Mouse (Mus musculus) intestine, embryonic 16.5 days (tissue): ENCODE data around the gene Csk. TPM values are rescaled to one million over a fixed set of nuclear protein-coding genes. Genes with fewer than 3 reads are reported as not detected.

Source experiments
- ATAC-seq: fragments of 200-750 bp; cut with Nextera tagmentation; 2 replicates; pipeline ENCODE4 v1.8.0; 2017; ENCODE audit warnings: moderate TSS enrichment, moderate library complexity
- H3K27ac ChIP-seq: fragments of 300-500 bp; sonication (generic); 2 replicates; pipeline ENCODE4 v1.5.1; 2014; ENCODE audit warnings: mild to moderate bottlenecking, low read length
- H3K27me3 ChIP-seq: fragments of 300-500 bp; sonication (generic); replicated peaks from 2 replicates; pipeline ENCODE4 v1.6.1; 2014; ENCODE audit warnings: low read length, control low read depth, mixed read lengths; ENCODE audit not compliant: control insufficient read depth, insufficient read depth
- H3K36me3 ChIP-seq: fragments of 300-500 bp; sonication (generic); 2 replicates; pipeline ENCODE4 v1.6.1; 2014; ENCODE audit warnings: low read length, control low read depth; ENCODE audit not compliant: control insufficient read depth, insufficient read depth
- H3K4me1 ChIP-seq: fragments of 300-500 bp; sonication (generic); 2 replicates; pipeline ENCODE4 v1.6.1; 2014; ENCODE audit warnings: low read length, control low read depth, mixed read lengths; ENCODE audit not compliant: control insufficient read depth, insufficient read depth
- H3K4me2 ChIP-seq: fragments of 300-500 bp; sonication (generic); 2 replicates; pipeline ENCODE4 v1.6.1; 2014; ENCODE audit warnings: low read depth, low read length, control low read depth
- H3K4me3 ChIP-seq: fragments of 300-500 bp; sonication (generic); 2 replicates; pipeline ENCODE4 v1.5.1; 2014; ENCODE audit warnings: mild to moderate bottlenecking, low read length
- H3K9ac ChIP-seq: fragments of 300-500 bp; sonication (generic); 2 replicates; pipeline ENCODE4 v1.6.1; 2014; ENCODE audit warnings: low read depth, low read length
- H3K9me3 ChIP-seq: fragments of 300-500 bp; sonication (generic); 2 replicates; pipeline ENCODE4 v1.6.1; 2016; ENCODE audit warnings: low read length, control low read depth; ENCODE audit not compliant: control insufficient read depth
- WGBS: fragments of 180-500 bp; shearing (Covaris S2); extraction: QIAGEN DNeasy Blood & Tissue Kit; methylation state at CpG from one replicate; pipeline ENCODE4 v1.1.7; 2014; 5-methylcytosine and 5-hydroxymethylcytosine counted together
- polyA plus RNA-seq: library from polyadenylated mRNA; unstranded; fragments of >200 nt; fragmentation: Nextera tagmentation; extraction: Ambion mirVana; gene quantifications from 2 replicates; pipeline ENCODE4 v1.2.1, GENCODE M21; 2015

The Csk gene
- polyA plus RNA-seq, 1 experiment from 2014 or later, result 36.6 TPM

DNA sequence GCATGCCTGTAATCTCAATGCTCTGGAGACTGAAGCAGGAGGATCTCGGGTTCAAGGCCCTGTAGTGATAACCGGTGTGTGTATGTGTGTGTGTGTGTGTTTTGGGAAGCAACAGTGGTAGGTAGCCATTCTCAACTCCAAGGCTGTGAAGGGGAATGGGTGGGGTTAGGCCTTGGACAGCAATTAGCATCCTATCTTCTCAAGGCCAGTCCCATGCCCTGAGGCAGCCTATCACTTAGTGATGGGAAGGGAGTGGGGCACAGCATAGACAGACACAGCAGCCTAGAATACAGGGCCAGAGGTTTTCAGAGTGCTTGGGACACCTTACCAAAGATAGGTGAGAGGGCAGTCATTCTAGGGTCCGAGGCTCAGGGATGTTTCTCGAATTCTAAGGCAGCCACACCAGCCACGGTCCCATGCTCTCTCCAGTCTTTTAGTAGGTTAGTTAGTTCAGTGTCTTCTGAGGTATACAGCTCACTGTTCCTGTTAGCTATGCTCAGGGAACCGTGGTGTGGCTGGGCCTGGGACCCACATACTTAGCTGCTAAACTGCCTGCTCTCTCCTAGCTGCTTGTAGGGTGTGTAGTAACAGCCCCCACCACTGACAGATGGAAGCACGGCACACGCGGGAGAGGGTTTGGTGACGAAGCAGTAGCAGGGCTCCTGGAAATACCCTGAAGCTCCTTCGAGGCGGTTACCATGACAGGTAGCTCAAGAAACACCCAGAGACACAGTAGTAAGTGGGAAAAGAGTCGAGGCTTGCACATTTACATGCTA is 11.5 kb downstream of the Csk start:
- H3K9me3 ChIP-seq, result no peaks in the 10 kb centered on the region
- peaks cover 2% of the 10 kb centered on the region; the same call in 1 of the 2 replicates for H3K36me3 ChIP-seq
- H3K4me2 ChIP-seq, result no peak overlapping the region; the same call in 1 of the 2 replicates
- H3K4me1 ChIP-seq, result peaks cover 76% of the 10 kb centered on the region
- no peak for ATAC-seq
- H3K4me3 ChIP-seq, result no peak overlapping the region
- 81% methylated on average over 13 of the region's 13 CpGs for WGBS
- peak overlapping the region; percentile 98 for H3K27ac ChIP-seq
- peak overlapping the region; percentile 99 for H3K9ac ChIP-seq
- H3K27me3 ChIP-seq, result no peaks in the 10 kb centered on the region

GRCm38 (mm10) chr9:57641022-57641421 is 12.4 kb downstream of the Csk start:
- 74% methylated on average over 1 of the region's 1 CpGs for WGBS
- Histone ChIP-seq H3K27ac (peak overlapping the region; percentile 94), H3K9ac (peak overlapping the region; percentile 64; the same call in 1 of the 2 replicates), H3K36me3 (peaks cover 2% of the 10 kb centered on the region; the same call in 1 of the 2 replicates), H3K27me3 (no peaks in the 10 kb centered on the region), H3K9me3 (no peaks in the 10 kb centered on the region), H3K4me2 (peak overlapping the region; percentile 53), H3K4me1 (peaks cover 75% of the 10 kb centered on the region), H3K4me3 (peak overlapping the region; percentile 41; the same call in 1 of the 2 replicates)
- ATAC-seq, result no peak

- Histone ChIP-seq H3K4me1 (peaks cover 77% of the 10 kb centered on the region), H3K4me2 (peak overlapping the region; percentile 53), H3K9ac (peak overlapping the region; percentile 64), H3K9me3 (no peaks in the 10 kb centered on the region), H3K27ac (peak overlapping the region; percentile 94), H3K27me3 (no peaks in the 10 kb centered on the region), H3K4me3 (peak overlapping the region; percentile 41), H3K36me3 (peaks cover 2% of the 10 kb centered on the region; the same call in 1 of the 2 replicates)
- 10% methylated on average over 15 of the region's 15 CpGs for WGBS
- ATAC-seq, result peak; percentile 73
Observed at GRCm38 (mm10) chr9:57640384-57640783, 13.0 kb downstream of the Csk start.

- Histone ChIP-seq H3K36me3 (peaks cover 2% of the 10 kb centered on the region; the same call in 1 of the 2 replicates), H3K27me3 (no peaks in the 10 kb centered on the region), H3K9ac (peak overlapping the region; percentile 64), H3K4me2 (peak overlapping the region; percentile 53), H3K27ac (peak overlapping the region; percentile 94), H3K4me1 (peaks cover 79% of the 10 kb centered on the region), H3K9me3 (no peaks in the 10 kb centered on the region), H3K4me3 (peak overlapping the region; percentile 41)
- ATAC-seq, result no peak
- 64% methylated on average over 5 of the region's 5 CpGs for WGBS
Observed at GRCm38 (mm10) chr9:57639661-57640328, 13.6 kb downstream of the Csk start.

GRCm38 (mm10) chr9:57638651-57639459 is 14.6 kb downstream of the Csk start:
- peak overlapping the region; percentile 47 for H3K4me2 ChIP-seq
- peak overlapping the region; percentile 26 for H3K4me3 ChIP-seq
- H3K4me1 ChIP-seq, result peaks cover 81% of the 10 kb centered on the region
- peak overlapping the region; percentile 94 for H3K27ac ChIP-seq
- 28% methylated on average over 8 of the region's 8 CpGs for WGBS
- H3K9ac ChIP-seq, result peak overlapping the region; percentile 64
- H3K36me3 ChIP-seq, result peaks cover 2% of the 10 kb centered on the region; the same call in 1 of the 2 replicates
- peak; percentile 82 for ATAC-seq
- H3K27me3 ChIP-seq, result no peaks in the 10 kb centered on the region
- no peaks in the 10 kb centered on the region for H3K9me3 ChIP-seq

DNA sequence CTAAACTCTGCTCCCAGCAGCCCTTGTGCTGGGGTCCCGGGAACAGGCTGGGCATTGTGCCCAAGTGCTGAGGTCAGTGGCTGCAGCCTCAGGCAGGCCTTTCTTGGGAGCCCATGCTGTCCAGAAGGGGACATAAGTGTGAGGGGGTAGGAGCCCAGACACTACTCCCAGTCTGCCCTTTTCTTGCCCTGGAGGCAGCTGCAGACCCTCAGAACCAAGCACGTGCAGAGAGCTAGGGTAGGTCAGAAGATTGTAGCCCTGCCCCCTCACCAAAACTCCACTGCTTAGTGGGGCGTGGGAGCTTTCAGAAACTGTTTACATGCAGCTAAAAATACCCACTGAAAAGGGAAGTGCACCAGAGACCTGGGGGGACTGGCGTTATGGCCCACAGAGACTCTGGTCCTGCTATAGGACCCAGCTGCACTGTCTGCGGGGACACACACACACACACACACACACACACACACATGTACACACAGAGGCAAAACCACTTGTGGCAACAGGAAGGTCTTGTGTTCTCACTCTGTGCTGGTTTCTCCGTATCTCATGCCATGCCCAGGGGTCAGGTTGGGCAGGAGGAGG is 15.6 kb downstream of the Csk start:
- Histone ChIP-seq H3K36me3 (peaks cover 7% of the 10 kb centered on the region; the same call in 1 of the 2 replicates), H3K4me3 (peak overlapping the region; percentile 26), H3K4me2 (peak overlapping the region; percentile 47), H3K9ac (peak overlapping the region; percentile 64), H3K9me3 (no peaks in the 10 kb centered on the region), H3K27ac (peak overlapping the region; percentile 94), H3K4me1 (peaks cover 80% of the 10 kb centered on the region), H3K27me3 (no peaks in the 10 kb centered on the region)
- ATAC-seq, result peak; percentile 31
- 15% methylated on average over 6 of the region's 6 CpGs for WGBS

DNA sequence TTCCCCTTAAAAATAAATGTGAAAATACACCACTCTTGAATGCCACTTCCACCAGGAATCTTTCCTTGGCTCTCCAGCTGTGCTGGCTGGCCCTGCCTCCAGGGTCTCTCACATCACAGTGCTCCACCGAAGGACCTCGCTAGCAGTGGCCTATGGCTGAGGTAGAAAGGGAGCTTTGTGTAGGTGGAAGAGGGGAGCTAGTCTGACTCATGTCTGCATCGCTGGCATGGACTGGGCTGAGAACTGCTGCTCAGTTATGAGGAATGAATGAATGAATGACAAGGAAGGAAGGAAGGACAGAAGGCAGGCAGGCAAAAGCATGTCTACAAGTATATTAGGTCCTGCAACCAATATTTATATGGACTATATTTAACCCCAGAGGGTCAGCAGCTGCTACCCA is 16.2 kb downstream of the Csk start:
- Histone ChIP-seq H3K36me3 (peaks cover 7% of the 10 kb centered on the region; the same call in 1 of the 2 replicates), H3K4me2 (no peak overlapping the region), H3K9me3 (no peaks in the 10 kb centered on the region), H3K27me3 (no peaks in the 10 kb centered on the region), H3K4me3 (no peak overlapping the region), H3K27ac (peak overlapping the region; percentile 94), H3K4me1 (peaks cover 75% of the 10 kb centered on the region), H3K9ac (peak overlapping the region; percentile 64)
- no peak for ATAC-seq
- WGBS, result 51% methylated on average over 3 of the region's 3 CpGs

DNA sequence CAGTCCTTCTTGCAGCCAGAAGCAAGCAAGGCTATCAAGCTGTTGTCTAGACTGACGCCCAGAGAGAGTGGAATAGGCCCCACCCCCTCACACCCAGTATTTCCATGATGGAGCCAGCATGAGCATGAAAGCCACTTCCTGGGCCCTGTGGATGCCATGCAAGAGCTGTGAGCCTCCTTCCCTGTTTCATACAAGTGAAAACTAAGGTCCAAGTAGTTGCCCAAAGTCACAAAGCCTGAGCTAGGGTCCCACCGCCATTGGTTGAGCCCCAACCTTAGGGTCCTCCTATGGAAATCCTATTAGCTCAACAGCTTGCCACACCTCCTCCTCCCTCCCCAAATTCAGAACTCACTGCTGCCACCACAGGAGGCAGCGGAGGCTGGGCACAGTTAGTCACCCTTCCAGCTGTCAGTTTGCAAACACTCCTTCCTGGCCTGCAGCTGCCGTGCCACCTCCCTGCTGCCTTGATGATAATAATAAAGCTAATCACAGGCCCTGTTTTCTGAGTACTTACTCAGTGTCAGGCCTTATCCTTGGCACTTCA is 19.9 kb downstream of the Csk start:
- H3K27ac ChIP-seq, result no peak overlapping the region

More for the DNA sequence above, 19.9 kb downstream of the Csk start:
- H3K4me2 ChIP-seq, result no peak overlapping the region
- no peak overlapping the region for H3K9ac ChIP-seq
- ATAC-seq, result no peak
- no peak overlapping the region for H3K4me3 ChIP-seq
- H3K4me1 ChIP-seq, result peaks cover 52% of the 10 kb centered on the region
- 26% methylated on average over 4 of the region's 4 CpGs for WGBS
- H3K27me3 ChIP-seq, result no peaks in the 10 kb centered on the region
- H3K9me3 ChIP-seq, result no peaks in the 10 kb centered on the region
- peaks cover 14% of the 10 kb centered on the region; the same call in 1 of the 2 replicates for H3K36me3 ChIP-seq
